Mouse (Mus musculus): ENCODE measurements around the gene E130208F15Rik.
A peak's percentile ranks its signal among the peaks of the same experiment; 100 is the strongest.

E130208F15Rik gene

GRCm38 (mm10) chr7:30308076-30309005, 13.2 kb upstream of the E130208F15Rik start, which contains the start of gene Alkbh6:
Gene Alkbh6, plus strand, starts transcription at chr7:30308717.
- DNase-seq = peak; percentile 94 to 96

GRCm38 (mm10) chr7:30309395-30310129, 12.0 kb upstream of the E130208F15Rik start:
- no peak for DNase-seq

GRCm38 (mm10) chr7:30310136-30310535, 11.4 kb upstream of the E130208F15Rik start:
- no peak for DNase-seq

GRCm38 (mm10) chr7:30313666-30314320, 7.7 kb upstream of the E130208F15Rik start:
- no peak for DNase-seq

DNA sequence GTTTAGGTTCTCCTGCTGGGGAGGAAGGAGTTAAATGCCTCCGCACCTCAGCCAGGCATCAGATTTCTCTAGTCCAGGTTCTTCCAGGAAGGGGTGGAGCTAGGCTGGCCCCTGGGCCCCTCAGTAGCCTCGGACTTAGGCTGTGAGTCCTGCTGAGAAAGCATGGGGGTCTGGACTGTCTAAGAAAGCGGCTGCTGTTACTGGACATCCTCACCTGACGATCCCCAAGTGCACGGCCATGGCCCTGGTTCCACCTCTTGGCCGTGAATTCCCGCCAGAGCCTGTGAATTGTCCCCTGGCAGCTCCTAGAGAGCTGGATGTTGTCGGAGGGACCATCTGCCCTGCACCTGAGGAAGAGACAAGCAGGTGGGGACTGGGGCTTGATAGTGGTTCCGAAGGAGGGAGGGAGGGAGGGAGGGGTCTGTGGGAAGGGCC, 6.8 kb upstream of the E130208F15Rik start, which contains the start of gene Syne4:
Gene Syne4 (plus strand): TSS at position 87 of the 435 bp plus-strand sequence.
- no peak for DNase-seq

DNA sequence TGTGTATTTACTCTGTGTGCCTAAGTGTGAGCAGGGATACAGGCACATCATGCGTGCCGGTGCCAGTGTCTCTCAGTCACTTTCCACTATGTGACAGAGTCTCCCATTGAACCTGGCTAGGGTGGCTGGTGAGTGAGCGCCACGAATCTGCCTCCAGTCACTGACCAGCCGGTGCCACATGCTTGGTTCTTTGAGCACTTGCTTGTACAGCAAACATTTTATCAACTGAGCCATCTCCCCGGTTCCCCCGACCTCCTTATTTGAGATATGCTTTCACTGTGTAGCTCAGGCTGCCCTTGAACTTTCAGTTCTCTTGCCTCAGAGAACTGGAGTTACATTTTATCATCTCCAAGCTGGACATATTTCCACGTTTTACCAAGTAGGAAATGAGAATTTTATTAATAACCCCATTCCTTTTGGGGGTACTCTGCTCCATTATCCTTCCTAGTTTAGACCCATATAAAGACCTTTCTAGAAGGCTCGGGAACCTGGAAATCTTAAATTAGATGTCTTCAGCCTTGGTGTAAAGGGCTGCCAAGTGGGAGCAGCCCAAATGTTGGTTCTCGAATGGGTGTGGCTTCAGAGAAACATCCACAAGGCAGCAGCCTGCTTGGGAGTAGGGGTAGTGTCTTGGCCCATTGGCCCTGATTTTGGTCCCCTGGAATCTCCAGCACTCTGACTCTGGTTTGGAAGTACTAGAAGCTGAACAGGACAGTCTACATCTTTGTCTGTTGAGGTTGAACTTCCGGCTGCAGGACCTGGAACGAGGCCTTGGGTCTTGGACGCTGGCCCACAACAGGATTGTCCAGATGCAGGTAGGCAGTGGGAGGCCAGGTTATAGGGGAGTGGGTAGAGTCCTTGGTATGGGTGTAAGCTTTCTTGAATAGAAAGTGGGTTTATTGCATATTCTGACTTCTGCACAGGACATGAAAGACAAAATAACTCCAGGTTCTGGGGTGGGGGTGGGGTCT, 5.7 kb upstream of the E130208F15Rik start:
- DNase-seq = no peak

DNA sequence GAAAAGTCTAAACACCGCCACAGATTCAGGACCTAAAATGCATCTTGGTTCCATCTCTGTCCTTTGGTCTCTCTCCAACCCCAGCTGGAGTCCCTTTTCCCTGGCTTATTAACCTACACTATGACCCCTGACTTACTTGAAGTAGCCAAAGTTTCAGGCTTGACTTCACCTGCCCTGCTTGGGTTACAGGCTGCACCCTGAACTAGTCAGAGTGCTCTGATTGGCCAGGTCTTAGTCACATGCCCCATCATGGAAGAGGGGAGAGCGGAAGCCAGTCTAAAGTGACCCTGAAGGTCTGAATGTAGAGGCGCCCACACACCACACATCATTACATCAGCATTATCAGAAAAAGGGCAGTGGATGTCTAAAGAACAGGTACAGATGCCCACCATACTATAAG, 3.4 kb upstream of the E130208F15Rik start:
- DNase-seq = no peak

- no peak for DNase-seq
Observed at GRCm38 (mm10) chr7:30320946-30321345, 594 bp upstream of the E130208F15Rik start.

DNA sequence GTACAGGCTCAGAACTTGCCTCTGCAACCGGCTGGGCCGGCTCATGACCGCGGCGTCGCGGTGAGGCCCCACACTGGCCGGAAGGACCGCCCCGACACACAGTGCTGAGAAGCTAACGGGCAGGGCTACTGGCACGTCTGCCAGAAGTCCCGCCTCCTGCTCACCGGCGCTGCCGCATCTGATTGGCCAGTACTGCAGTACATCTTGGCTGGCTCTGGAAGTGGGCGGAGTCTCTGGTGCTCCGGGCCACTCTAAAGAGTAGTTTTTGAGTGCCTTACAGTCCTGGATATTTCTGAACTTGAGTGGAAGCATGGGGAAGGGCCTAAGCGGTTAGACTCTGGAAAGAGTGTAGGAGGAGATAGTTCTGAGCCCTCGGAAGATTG, 736 bp downstream of the E130208F15Rik start:
- peak; percentile 98 to 99 for DNase-seq

- DNase-seq = no peak
Observed at GRCm38 (mm10) chr7:30322865-30323264, 1.3 kb downstream of the E130208F15Rik start.

DNA sequence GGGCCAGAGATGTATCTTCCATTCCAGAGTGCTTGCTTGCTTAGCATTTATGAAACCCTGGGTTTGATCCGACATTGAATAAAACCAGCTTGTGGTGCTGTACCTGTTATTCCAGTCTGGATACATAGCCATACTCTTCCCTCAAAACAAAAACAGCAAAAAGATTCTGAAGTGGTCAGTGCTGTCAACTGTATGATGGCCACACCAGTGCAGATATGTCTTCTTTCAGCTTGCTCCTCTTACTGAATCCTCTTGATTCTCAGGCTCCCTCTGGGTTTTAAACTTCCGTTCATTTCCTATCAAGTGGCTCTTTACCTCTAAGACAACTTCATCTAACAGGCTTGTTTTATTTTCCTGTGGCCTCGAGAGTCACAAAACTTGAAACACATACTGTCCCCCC, 2.3 kb downstream of the E130208F15Rik start, which contains the start of gene Sdhaf1:
Gene Sdhaf1 (minus strand): TSS at position 101 of the 400 bp plus-strand sequence.
- no peak for DNase-seq

GRCm38 (mm10) chr7:30324300-30324944, 2.9 kb downstream of the E130208F15Rik start:
- no peak for DNase-seq

GRCm38 (mm10) chr7:30325364-30325763, 3.8 kb downstream of the E130208F15Rik start:
- DNase-seq = peak in 1 of 2 experiments; percentile 68

GRCm38 (mm10) chr7:30326427-30326826, 4.9 kb downstream of the E130208F15Rik start:
- DNase-seq = no peak

- peak; percentile 47 to 85 for DNase-seq
Observed at GRCm38 (mm10) chr7:30327140-30327539, 5.6 kb downstream of the E130208F15Rik start.

GRCm38 (mm10) chr7:30328379-30328778, 6.8 kb downstream of the E130208F15Rik start:
- no peak for DNase-seq

DNA sequence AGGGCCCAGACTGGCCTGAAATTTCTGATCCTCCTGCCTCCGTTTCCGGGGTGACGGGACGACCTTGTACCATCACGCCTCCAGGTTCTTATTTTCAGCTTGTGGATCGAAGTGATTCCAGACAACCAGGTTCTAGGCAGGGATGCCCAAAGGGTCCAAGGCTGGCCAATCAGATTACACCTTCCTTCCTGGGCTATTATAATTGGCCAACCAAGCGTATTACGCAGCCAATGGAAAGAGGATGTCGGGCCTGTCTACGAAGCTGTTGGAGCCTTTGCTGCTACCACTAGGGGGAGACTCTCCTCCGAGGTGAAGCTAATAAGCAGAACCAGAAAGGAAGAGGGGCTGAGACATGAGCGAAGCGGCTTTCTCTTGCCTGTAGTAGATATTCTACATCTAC, 10.3 kb downstream of the E130208F15Rik start:
- DNase-seq = peak; percentile 75 to 84

- DNase-seq = no peak
Observed at GRCm38 (mm10) chr7:30332622-30333259, 11.2 kb downstream of the E130208F15Rik start.

DNA sequence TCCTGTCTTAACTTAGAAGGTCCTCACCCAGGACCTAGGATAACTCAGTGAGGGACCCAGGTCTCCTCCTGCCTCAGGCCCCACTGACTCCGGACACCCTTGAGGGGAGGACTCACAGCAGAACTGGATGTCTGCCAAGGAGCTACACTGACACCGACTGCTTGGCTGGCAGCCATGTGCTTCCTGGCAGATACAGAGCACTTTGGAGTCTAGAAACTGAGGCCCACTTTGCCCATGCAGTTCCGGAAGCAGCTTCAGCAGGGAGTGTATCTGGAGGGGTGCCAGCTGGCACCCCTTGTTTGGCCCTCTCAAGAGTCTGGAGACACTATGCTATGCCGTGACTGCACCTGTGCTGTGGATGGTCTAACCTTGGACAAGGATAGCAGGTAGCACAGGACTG, 11.9 kb downstream of the E130208F15Rik start:
- peak; percentile 77 to 88 for DNase-seq

- DNase-seq = no peak
Observed at GRCm38 (mm10) chr7:30334563-30334962, 13.0 kb downstream of the E130208F15Rik start.

DNA sequence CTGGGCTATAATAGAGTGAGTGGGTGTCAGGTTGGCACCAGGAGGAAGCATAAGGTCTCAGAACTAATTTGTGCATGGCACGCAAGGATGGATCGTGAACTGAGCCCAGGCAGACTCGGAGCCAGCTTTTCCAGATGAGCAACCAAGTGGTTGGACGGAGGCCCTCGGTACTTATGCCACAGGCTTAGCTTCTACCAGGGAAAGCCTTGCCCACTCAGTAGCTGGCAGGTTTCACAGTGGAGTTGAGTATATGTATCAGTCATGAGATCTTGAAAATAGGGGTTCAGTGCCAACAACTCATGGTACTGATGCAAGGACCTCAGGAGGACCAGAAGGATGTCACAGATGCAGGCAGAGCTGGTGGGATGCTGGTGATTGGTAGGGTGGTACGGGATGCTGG, 14.1 kb downstream of the E130208F15Rik start:
- DNase-seq = no peak

Measured in lung, postnatal 4 days (tissue).